Comparison of ENCODE assay signal across 15 mouse cellular contexts in genomic region chr3:142757841-142758240, GRCm38 (mm10). TPM values are rescaled to one million over a fixed set of nuclear protein-coding genes. Genes with fewer than 3 reads are reported as not detected.
A peak's percentile ranks its signal among the peaks of the same experiment; 100 is the strongest.
DNase-seq lines count a peak whose midpoint lies in the region; ATAC-seq and TF ChIP-seq lines count a peak whose summit lies in the region.
"Had no signal": no experiment of that assay in that cellular context is flagged by ENCODE, and none has a peak within 500 bp of the region (broad histone marks: within the 10 kb centered on the region; RNA-seq: fewer than 3 reads in every experiment).

No protein-coding gene starts in this region.

- H3K36me3 ChIP-seq in heart, embryonic 16.5 days (ENCODE audit: control insufficient read depth, insufficient read depth), result no peaks in the 10 kb centered on the region
- H3K36me3 ChIP-seq in liver, embryonic 13.5 days, result no peaks in the 10 kb centered on the region
- H3K36me3 ChIP-seq in thymus, adult 2 months (ENCODE audit: control insufficient read depth, insufficient read depth, low read length), result no peaks in the 10 kb centered on the region
- H3K36me3 ChIP-seq in midbrain, postnatal 0 days (ENCODE audit: insufficient read depth, low read length), result no peaks in the 10 kb centered on the region
- H3K36me3 ChIP-seq: embryonic facial prominence, embryonic 12.5 days; forebrain, embryonic 12.5 days had no signal

- peak; percentile 16 for DNase-seq in urinary bladder, postnatal 14 days (ENCODE audit: low spot score)
- no peak for DNase-seq in urinary bladder, postnatal 4 days (ENCODE audit: low spot score in 2 of 2)
- DNase-seq in liver, embryonic 13.5 days, result peak; percentile 50
- DNase-seq in right cerebral cortex, postnatal 4 days, result no peak
- no peak for DNase-seq in thymus, adult 2 months
- no peak for DNase-seq in midbrain, postnatal 0 days (ENCODE audit: low spot score)
- DNase-seq: cerebellum, adult 9-11 months; kidney, adult 9 months; right cerebral cortex, postnatal 14 days; thymus, postnatal 36 days had no signal

- H3K27ac ChIP-seq in heart, embryonic 16.5 days (ENCODE audit: low read length), result no peak overlapping the region
- H3K27ac ChIP-seq in liver, embryonic 13.5 days, result no peak overlapping the region
- no peak overlapping the region for H3K27ac ChIP-seq in thymus, adult 2 months (ENCODE audit: control insufficient read depth, insufficient read depth, low read length)
- H3K27ac ChIP-seq in midbrain, postnatal 0 days (ENCODE audit: low read depth, low read length), result no peak overlapping the region
- H3K27ac ChIP-seq: embryonic facial prominence, embryonic 12.5 days; forebrain, embryonic 12.5 days had no signal

- no peaks in the 10 kb centered on the region for H3K27me3 ChIP-seq in heart, embryonic 16.5 days (ENCODE audit: control insufficient read depth, insufficient read depth, low read length)
- no peaks in the 10 kb centered on the region; the same call in 1 of the 2 replicates for H3K27me3 ChIP-seq in liver, embryonic 13.5 days
- H3K27me3 ChIP-seq in thymus, adult 2 months (ENCODE audit: control insufficient read depth, insufficient read depth, low read length), result no peaks in the 10 kb centered on the region
- no peaks in the 10 kb centered on the region; the same call in 1 of the 2 replicates for H3K27me3 ChIP-seq in midbrain, postnatal 0 days (ENCODE audit: insufficient read depth, low read length)
- H3K27me3 ChIP-seq: embryonic facial prominence, embryonic 12.5 days; forebrain, embryonic 12.5 days had no signal

- TF ChIP-seq POLR2A in thymus, adult 2 months (IDR thresholded peaks at IDR 0.05; ENCODE audit: control insufficient read depth, extremely low read depth, insufficient read depth, low read length, poor library complexity), result no peak

- H3K4me3 ChIP-seq in heart, embryonic 16.5 days (ENCODE audit: low read length), result peak overlapping the region; percentile 21; the same call in 1 of the 2 replicates
- H3K4me3 ChIP-seq in liver, embryonic 13.5 days (replicated peaks), result no peak overlapping the region
- H3K4me3 ChIP-seq in thymus, adult 2 months (ENCODE audit: control insufficient read depth, insufficient read depth, low read length), result no peak overlapping the region
- H3K4me3 ChIP-seq in midbrain, postnatal 0 days (ENCODE audit: low read depth, low read length), result no peak overlapping the region
- H3K4me3 ChIP-seq: embryonic facial prominence, embryonic 12.5 days; forebrain, embryonic 12.5 days; myocyte had no signal

- peak overlapping the region; percentile 57 for H3K4me2 ChIP-seq in heart, embryonic 16.5 days (ENCODE audit: low read depth, low read length)
- peak overlapping the region; percentile 39 for H3K4me2 ChIP-seq in liver, embryonic 13.5 days
- no peak overlapping the region for H3K4me2 ChIP-seq in midbrain, postnatal 0 days (ENCODE audit: low read depth, low read length, poor library complexity, severe bottlenecking)
- H3K4me2 ChIP-seq: embryonic facial prominence, embryonic 12.5 days; forebrain, embryonic 12.5 days had no signal

- no peak overlapping the region for H3K9ac ChIP-seq in heart, embryonic 16.5 days (ENCODE audit: low read length)
- no peak overlapping the region for H3K9ac ChIP-seq in liver, embryonic 13.5 days
- no peak overlapping the region for H3K9ac ChIP-seq in midbrain, postnatal 0 days (replicated peaks; ENCODE audit: low read length, poor library complexity, severe bottlenecking)
- H3K9ac ChIP-seq: embryonic facial prominence, embryonic 12.5 days; forebrain, embryonic 12.5 days had no signal

- 13% methylated on average over 12 of the region's 12 CpGs for WGBS in heart, embryonic 16.5 days
- WGBS in liver, embryonic 13.5 days (ENCODE audit: insufficient replicate concordance), result 12% methylated on average over 12 of the region's 12 CpGs
- WGBS in thymus, adult 2 months, result 86% methylated on average over 12 of the region's 12 CpGs
- 64% methylated on average over 12 of the region's 12 CpGs for WGBS in midbrain, postnatal 0 days

- peak; percentile 80 for ATAC-seq in heart, embryonic 16.5 days (replicated peaks; ENCODE audit: extremely low read depth, insufficient read depth, low FRiP score)
- ATAC-seq in liver, embryonic 13.5 days (ENCODE audit: low read depth), result peak; percentile 84
- ATAC-seq in midbrain, postnatal 0 days (ENCODE audit: low FRiP score), result no peak
- ATAC-seq: CD4-positive, CD25-positive, alpha-beta regulatory T cell, adult 4 months had no signal

- no peaks in the 10 kb centered on the region for H3K9me3 ChIP-seq in heart, embryonic 16.5 days (replicated peaks; ENCODE audit: control insufficient read depth, low read length)
- H3K9me3 ChIP-seq in liver, embryonic 13.5 days (replicated peaks), result no peaks in the 10 kb centered on the region
- H3K9me3 ChIP-seq in midbrain, postnatal 0 days (ENCODE audit: low read length), result no peaks in the 10 kb centered on the region
- H3K9me3 ChIP-seq: embryonic facial prominence, embryonic 12.5 days; forebrain, embryonic 12.5 days had no signal

- H3K4me1 ChIP-seq in heart, embryonic 16.5 days (ENCODE audit: control insufficient read depth, insufficient read depth, low read length), result peaks cover 13% of the 10 kb centered on the region
- peaks cover 20% of the 10 kb centered on the region for H3K4me1 ChIP-seq in liver, embryonic 13.5 days (replicated peaks)
- no peaks in the 10 kb centered on the region for H3K4me1 ChIP-seq in thymus, adult 2 months (replicated peaks; ENCODE audit: control insufficient read depth, insufficient read depth, low read length)
- no peaks in the 10 kb centered on the region for H3K4me1 ChIP-seq in midbrain, postnatal 0 days (ENCODE audit: insufficient read depth, low read length)
- H3K4me1 ChIP-seq: embryonic facial prominence, embryonic 12.5 days; forebrain, embryonic 12.5 days had no signal

- no peak for TF ChIP-seq CTCF in thymus, adult 2 months (IDR thresholded peaks at IDR 0.05; ENCODE audit: borderline replicate concordance, control insufficient read depth, extremely low read depth, insufficient read depth, low read length, poor library complexity)
- no peak for TF ChIP-seq CTCF in midbrain, postnatal 0 days (IDR thresholded peaks at IDR 0.05)

RNA-seq across cellular contexts. Expression of gene Gtf2b, which starts 7.0 kb away (rescaled TPM):
- polyA plus RNA-seq in heart, embryonic 16.5 days (2015; fragmentation: Nextera tagmentation; extraction: Ambion mirVana), result 65.1 and 76.5 TPM in 2 replicates
- 44.7 and 45.6 TPM in 2 replicates for polyA plus RNA-seq in liver, embryonic 13.5 days (2015; fragmentation: Nextera tagmentation; extraction: Ambion mirVana)
- 35.8 and 40.2 TPM in 2 replicates for polyA plus RNA-seq in thymus, adult 2 months (2012; rRNA removed)
- 29.5 and 38.7 TPM in 2 replicates for total RNA-seq in midbrain, postnatal 0 days (2014; rRNA removed)
- 45.6 and 51.2 TPM in 2 replicates for polyA plus RNA-seq in midbrain, postnatal 0 days (2015; fragmentation: Nextera tagmentation; extraction: Ambion mirVana)

RNA-seq across cellular contexts. Expression of gene Kyat3, which starts 57.0 kb away (rescaled TPM):
- 14.9 and 15.6 TPM in 2 replicates for polyA plus RNA-seq in heart, embryonic 16.5 days (2015; fragmentation: Nextera tagmentation; extraction: Ambion mirVana)
- 10.3 and 11.9 TPM in 2 replicates for polyA plus RNA-seq in liver, embryonic 13.5 days (2015; fragmentation: Nextera tagmentation; extraction: Ambion mirVana)
- polyA plus RNA-seq in thymus, adult 2 months (2012; rRNA removed), result 3.1 and 3.4 TPM in 2 replicates
- total RNA-seq in midbrain, postnatal 0 days (2014; rRNA removed), result 3.1 and 4.7 TPM in 2 replicates
- 5.1 and 5.6 TPM in 2 replicates for polyA plus RNA-seq in midbrain, postnatal 0 days (2015; fragmentation: Nextera tagmentation; extraction: Ambion mirVana)

Comparison
In these comparisons a context has a peak if more than half of its experiments do, and no peak if none do; other contexts are left out.
1. DNase-seq: peak in urinary bladder, postnatal 14 days (single experiment) and liver, embryonic 13.5 days (single experiment); none in urinary bladder, postnatal 4 days (0 of 2), right cerebral cortex, postnatal 4 days (single experiment), thymus, adult 2 months (single experiment) and midbrain, postnatal 0 days (single experiment).